Mouse (Mus musculus) CD4-positive, CD25-positive, alpha-beta regulatory T cell, adult 4 months (primary cell): ENCODE results near the gene Asic2. TPM values are rescaled to one million over a fixed set of nuclear protein-coding genes. Genes with fewer than 3 reads are reported as not detected.

ENCODE experiments used
- ATAC-seq: one replicate; pipeline ENCODE4 v1.8.0; 2017
- polyA plus RNA-seq, 2 experiments: library from polyadenylated mRNA; unstranded; fragments of 100-300 nt; shearing (Covaris generic); gene quantifications; one replicate each; pipeline ENCODE4 v1.2.1; 2017

Gene Asic2
- polyA plus RNA-seq, 2 experiments from 2014 or later, result not detected

DNA sequence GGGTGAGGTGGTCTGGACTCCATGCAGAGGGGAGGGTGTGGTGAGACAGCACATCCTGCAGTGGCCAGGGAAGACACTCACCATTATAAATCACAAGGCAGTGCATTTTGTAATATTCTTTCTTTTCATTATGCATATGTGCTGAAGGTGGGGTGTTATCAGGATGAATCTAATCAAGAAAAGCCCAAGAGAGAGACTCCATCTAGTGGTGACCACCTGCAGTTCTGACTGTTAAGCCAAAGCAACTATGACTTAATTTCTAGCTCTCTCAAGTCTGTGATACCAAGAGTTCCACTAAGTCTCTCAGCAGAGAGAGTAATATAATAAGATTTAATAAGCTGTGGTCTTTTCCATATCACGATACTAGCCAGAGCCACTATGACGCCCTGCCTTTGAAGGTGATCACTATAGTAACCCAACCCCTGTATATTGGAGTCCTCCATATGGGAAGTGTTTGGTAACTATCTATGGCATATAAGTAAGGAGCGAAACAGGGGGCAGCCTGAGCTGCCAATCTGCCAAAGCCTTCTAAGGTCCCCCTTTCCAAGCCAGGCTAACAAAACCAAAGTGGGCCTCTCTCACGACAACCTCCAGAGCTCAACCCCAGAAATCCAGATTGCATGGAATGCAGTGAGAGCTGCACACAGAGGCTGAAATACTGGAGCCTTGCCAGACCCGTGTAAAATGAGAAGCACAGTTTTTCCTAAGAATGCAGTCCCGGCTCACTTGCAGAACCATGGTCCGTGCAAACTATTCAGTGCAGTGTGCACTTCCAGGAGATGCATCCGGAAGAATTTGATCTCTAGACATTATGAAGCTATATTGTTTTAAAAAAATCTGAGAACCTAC, 459.6 kb downstream of the Asic2 start:
- no peak for ATAC-seq

DNA sequence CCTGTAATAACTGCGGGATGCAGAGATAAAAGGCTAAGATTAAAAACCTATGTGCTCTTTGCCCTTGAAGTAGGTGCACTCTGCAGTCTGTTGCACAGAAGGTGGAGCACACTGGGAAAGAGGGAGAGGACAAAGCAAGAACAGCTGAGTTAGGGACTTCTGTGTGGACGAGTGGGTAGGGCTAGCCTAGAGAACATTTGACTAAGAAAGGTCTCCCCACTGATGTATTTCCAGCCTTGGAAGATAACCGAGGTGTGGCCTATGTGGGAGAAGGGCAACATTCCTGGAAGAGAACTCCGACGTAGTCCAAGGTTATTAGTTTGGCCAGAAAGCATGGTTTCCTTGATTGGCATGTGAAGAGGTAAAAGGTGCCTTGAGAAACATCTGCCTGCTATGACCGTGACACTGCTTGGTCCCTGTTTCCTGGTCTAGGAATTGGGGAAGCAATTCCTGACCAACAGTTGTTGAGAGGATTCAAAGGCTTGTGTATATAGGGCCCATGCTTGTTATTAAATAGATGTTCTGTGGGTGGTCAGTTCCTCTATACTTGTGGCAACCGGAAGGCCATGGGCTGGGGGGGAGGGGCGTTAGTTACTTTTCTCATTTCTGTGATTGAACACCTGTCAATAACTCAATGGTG, 463.3 kb downstream of the Asic2 start:
- no peak for ATAC-seq

DNA sequence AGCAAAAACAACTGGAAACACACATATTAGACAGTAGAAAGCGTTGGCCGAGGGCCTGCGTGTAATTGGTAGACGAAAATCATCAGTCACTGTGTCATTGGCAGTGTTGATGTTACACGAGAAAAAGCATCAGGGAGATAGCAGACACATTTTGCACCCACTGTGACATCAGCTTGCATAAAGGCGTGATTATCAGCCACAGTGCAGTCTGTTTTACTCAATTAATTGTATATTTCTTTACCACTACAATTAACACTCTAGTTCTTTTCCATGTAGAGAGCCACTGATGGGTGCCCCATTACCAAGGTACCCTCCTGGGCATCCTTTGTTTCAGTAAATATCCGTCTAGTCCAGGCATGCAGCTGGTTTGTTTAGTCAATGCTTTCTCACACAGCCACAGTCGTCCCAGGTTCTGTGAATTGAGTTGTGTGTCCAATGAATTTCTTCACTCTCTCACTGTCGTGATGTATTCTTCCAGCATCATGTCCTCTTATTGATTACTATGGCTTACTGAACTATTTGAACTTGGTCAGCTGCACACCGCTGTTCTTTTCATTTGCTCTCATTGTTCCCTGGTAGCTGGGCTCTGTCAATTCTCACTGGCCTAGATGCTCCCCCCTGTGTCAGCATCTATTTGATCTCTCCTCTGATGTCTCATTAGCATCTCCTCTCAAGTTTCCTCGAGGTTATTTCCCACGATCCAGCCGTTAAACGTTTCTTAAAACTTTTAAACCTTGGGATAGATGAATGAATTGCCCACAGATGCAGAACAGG, 466.6 kb downstream of the Asic2 start:
- ATAC-seq, result no peak

- ATAC-seq, result no peak
Observed at GRCm38 (mm10) chr11:81498990-81499389, 469.3 kb downstream of the Asic2 start.

GRCm38 (mm10) chr11:81497652-81498391, 470.4 kb downstream of the Asic2 start:
- ATAC-seq, result no peak

- no peak for ATAC-seq
Observed at GRCm38 (mm10) chr11:81496446-81496845, 471.8 kb downstream of the Asic2 start.

- no peak for ATAC-seq
Observed at GRCm38 (mm10) chr11:81492351-81492750, 475.9 kb downstream of the Asic2 start.

GRCm38 (mm10) chr11:81489144-81489735, 479.0 kb downstream of the Asic2 start:
- no peak for ATAC-seq

- ATAC-seq, result no peak
Observed at GRCm38 (mm10) chr11:81488681-81489080, 479.6 kb downstream of the Asic2 start.

- no peak for ATAC-seq
Observed at GRCm38 (mm10) chr11:81486265-81486940, 481.9 kb downstream of the Asic2 start.

DNA sequence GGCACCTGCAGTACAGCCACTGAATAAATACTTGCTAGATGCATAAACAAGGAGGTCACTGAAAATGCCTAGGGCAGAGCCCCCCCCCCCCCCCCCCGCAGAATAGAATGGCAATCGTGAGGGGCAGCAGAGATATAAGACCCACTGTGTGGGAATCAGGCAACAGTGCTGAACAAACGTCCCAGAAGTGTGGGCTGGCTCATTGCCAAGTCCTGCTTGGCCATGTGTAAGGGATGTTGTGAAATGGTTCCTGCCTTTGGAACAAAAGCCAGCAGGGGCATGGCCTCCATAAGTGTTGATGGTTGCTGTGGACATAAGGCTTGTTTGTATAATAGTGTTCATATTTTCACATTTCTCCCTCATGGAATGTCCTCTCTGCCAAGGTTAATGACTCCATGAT, 487.1 kb downstream of the Asic2 start:
- no peak for ATAC-seq

- ATAC-seq, result no peak
Observed at GRCm38 (mm10) chr11:81476231-81476630, 492.0 kb downstream of the Asic2 start.

DNA sequence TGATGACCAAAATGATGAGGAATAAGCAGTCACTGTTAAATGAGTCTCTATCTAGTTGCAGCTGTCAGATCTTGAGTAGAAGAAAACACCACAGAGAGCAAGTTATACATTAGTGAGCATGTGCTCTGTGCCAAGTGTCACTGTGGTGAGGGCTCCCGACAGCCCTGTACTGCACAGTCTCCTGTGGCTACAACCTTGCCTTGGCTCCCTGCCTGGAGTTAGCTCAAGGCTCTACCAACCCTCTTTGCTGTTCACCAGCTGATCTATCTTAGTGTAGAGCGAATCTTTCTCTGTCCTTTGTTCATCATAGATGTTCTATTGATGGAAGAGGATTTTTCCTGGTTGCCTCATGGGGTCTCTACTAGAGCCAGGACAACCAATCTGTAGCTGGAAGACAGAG, 494.1 kb downstream of the Asic2 start:
- ATAC-seq, result no peak

DNA sequence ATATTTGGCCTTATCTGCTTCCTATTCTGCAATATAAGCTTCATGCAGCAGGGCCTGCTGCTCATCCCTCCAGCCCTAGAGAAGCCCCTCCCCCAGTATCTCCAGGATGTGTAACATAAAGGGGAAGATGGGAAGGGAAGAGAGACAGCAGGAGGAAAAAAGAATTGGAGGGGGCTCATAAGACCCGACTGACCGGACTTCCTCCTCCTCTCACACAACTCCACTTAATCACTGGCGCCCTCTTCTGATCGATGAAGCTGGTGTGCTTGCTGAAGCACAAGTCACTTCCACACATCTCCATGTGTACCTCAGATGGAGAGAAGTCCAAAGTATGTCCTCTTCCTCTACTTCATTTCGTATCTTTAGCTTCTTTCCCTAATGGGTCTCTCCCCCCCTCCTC, 506.1 kb downstream of the Asic2 start:
- no peak for ATAC-seq

GRCm38 (mm10) chr11:81461748-81462147, 506.5 kb downstream of the Asic2 start:
- ATAC-seq, result no peak

- ATAC-seq, result no peak
Observed at GRCm38 (mm10) chr11:81454921-81455320, 513.3 kb downstream of the Asic2 start.

DNA sequence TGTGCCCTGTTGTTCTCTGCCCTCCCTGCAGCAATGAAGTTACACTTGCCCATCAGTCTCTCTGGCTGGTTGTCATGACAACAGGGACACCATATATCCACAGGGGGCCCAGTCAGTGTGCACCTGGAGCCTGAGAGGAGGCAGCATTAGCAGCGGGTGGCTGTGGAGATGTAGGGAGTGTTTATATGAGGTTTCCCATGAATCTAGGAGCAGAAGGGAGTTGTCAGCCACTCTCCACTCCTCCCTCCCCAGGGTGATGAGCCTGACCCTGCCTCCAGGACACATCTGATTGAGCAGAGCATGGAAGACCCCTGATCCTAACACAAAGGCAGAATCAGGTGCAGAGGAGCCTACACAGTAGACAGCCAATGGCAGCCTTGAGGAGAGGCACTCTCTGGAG, 514.1 kb downstream of the Asic2 start:
- no peak for ATAC-seq

GRCm38 (mm10) chr11:81449271-81449705, 519.0 kb downstream of the Asic2 start:
- no peak for ATAC-seq

DNA sequence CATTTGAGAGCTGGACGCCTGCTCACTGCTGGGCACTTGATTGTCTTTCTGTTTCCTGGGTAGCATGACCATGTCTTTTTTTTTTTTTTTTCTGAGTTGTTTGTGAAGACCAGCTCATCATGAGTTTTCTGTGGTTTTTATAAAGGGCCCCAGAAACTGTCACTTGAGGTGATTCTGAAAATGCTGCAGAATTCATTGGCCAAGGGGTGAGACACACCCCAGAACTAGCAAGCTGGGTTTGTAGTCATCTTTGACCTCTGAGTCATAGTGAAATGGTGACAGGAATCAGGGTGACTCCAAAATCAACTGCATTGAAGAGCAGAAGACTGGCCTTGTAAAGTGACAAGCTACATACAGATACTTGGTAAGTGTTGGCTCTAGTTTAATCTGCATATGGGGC, 521.9 kb downstream of the Asic2 start:
- ATAC-seq, result no peak

DNA sequence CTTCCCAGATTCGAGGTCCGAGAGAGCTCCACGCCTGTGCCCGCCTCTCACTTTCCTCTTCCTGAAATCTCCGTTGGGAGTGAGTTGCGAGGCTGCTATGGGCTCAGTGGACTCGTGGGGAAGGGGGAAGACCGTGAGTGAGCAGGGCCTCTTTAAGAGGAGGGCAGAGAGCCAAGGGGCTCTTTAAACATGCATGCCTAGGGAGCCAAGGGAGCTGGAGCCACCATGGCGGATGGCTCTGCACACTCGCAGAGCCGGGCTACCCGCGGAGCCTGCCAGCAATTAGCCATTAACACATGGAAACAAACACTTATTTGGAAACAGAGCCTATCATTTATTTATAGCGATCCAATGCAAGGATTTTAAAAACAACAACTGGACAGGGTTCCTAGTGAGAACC, 541.4 kb downstream of the Asic2 start:
- ATAC-seq, result no peak

GRCm38 (mm10) chr11:81419112-81419511, 549.1 kb downstream of the Asic2 start:
- ATAC-seq, result no peak

- ATAC-seq, result no peak
Observed at GRCm38 (mm10) chr11:81418027-81418426, 550.2 kb downstream of the Asic2 start.
